Mouse (Mus musculus) G1E (cell line): ENCODE measurements at regions not wholly inside any gene's neighbourhood (a gene's known extent, or its start where the extent isn't known, plus 50 kb on each side); places are given as distances from the start of the nearest gene placed in this dataset.

ENCODE experiments used
- CTCF ChIP-seq: IDR thresholded peaks from 2 replicates; pipeline ENCODE4 v1.5.1; 2012; ENCODE audit warnings: low read depth, low read length, inconsistent platforms, mixed read lengths
- GATA1 ChIP-seq: IDR thresholded peaks from 2 replicates; pipeline ENCODE4 v1.6.1; 2012; ENCODE audit warnings: borderline replicate concordance, low read length, inconsistent platforms, mixed read lengths
- GATA2 ChIP-seq: IDR thresholded peaks from 2 replicates; pipeline ENCODE4 v1.6.1; 2012; ENCODE audit warnings: low read depth, low read length, inconsistent platforms, borderline replicate concordance

DNA sequence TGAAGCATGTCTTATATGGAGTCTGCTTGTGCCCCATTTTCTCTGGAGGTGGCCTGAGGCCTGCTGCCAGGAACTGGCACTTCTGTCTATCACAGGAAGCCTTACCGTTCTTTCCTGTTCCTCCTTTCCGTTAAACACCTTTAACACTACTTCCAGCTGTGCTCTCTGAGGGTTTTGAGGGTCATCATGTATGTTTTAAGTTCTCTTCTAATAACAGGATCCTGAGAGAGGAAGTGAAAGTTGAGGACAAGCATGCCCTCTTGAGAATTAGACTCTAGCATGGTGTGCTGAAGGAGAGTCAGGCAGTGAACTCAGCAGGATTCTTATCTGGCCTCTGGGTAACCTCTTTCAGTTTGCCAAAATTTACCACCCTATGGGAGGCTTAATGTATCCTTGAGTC is 418.0 kb upstream of the 9430069I07Rik start:
- TF ChIP-seq CTCF (no peak), GATA2 (no peak), GATA1 (no peak)
